Mouse (Mus musculus): Measurements from ENCODE around the gene Zdhhc16. TPM values are rescaled to one million over a fixed set of nuclear protein-coding genes. Genes with fewer than 3 reads are reported as not detected.

Gene Zdhhc16
- polyA plus RNA-seq, 1 experiment: 70.0 TPM

DNA sequence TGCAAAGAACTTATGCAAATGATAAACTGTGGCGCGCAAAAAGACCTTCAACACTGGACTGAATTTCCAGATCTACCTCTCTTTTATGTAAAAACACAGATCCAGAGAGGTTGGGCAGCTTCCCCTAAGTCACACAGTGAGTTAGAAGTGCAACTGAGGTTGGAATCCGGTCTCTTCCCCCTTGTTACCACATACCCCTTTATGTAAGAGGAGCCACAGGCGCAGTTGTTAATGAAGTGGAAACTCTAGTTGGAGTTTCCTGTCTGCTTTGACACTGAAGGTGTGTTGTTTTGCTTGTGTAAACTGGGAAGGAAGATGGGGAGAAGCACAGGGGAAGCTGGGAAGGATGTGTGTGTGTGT, 49.5 kb downstream of the Zdhhc16 start:
- no peaks in the 10 kb centered on the region for H3K4me1 ChIP-seq (ENCODE audit: control insufficient read depth, insufficient read depth, low read length)
- H3K27ac ChIP-seq (ENCODE audit: insufficient read depth, low read length): no peak overlapping the region
- TF ChIP-seq CTCF (IDR thresholded peaks at IDR 0.05; ENCODE audit: extremely low read depth, insufficient read depth, low read length): no peak
- no peak for TF ChIP-seq POLR2A (IDR thresholded peaks at IDR 0.05; ENCODE audit: extremely low read depth, insufficient read depth, low read length)
- peak overlapping the region; percentile 84 for H3K4me3 ChIP-seq (ENCODE audit: insufficient read depth, low read length)

DNA sequence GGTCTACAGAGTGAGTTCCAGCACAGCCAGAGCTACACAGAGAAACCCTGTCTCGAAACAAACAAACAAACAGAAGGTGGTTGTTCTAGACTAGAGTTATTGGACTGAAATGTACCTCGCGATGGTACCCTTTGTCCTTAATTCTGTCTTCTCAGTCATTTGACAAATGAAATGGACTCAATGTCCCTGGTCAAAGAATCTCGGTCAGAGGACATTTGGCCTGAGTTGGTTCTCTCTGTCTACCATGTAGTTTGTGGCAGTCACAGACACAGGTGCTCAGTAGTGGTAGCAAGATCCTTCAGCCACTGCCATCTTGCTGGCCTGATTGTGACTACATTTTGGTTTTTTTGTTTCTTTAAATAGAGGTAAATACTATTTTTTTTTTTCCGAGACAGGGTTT, 52.7 kb downstream of the Zdhhc16 start:
- Histone ChIP-seq H3K4me1 (ENCODE audit: control insufficient read depth, insufficient read depth, low read length) (no peaks in the 10 kb centered on the region), H3K4me3 (ENCODE audit: insufficient read depth, low read length) (no peak overlapping the region), H3K27ac (ENCODE audit: insufficient read depth, low read length) (no peak overlapping the region)
- no peak for TF ChIP-seq POLR2A (IDR thresholded peaks at IDR 0.05; ENCODE audit: extremely low read depth, insufficient read depth, low read length)
- TF ChIP-seq CTCF (IDR thresholded peaks at IDR 0.05; ENCODE audit: extremely low read depth, insufficient read depth, low read length): no peak

DNA sequence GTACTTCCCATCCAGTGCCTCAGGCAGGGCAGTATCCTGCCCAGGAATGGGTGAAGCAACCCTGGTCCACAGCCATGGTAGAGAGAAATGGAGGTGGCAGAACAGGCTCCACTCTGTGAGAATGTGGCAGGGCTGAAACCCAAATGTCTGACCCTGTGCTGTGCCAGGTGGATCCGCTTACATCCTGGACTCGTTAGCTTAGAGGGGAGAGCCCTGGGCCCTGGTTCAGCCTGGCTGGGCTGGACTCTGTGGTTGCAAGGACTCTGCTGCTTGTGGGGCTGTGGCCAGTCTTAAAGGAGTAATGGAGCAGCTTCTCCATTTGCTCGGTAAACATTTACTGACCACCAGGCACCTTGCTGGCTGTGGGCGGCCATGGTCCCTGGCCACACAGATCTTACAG, 53.9 kb downstream of the Zdhhc16 start:
- no peak overlapping the region for H3K4me3 ChIP-seq (ENCODE audit: insufficient read depth, low read length)
- no peak overlapping the region for H3K27ac ChIP-seq (ENCODE audit: insufficient read depth, low read length)
- TF ChIP-seq CTCF (IDR thresholded peaks at IDR 0.05; ENCODE audit: extremely low read depth, insufficient read depth, low read length) (no peak), POLR2A (IDR thresholded peaks at IDR 0.05; ENCODE audit: extremely low read depth, insufficient read depth, low read length) (no peak)
- peaks cover under 1% of the 10 kb centered on the region; the same call in 1 of the 2 replicates for H3K4me1 ChIP-seq (ENCODE audit: control insufficient read depth, insufficient read depth, low read length)

DNA sequence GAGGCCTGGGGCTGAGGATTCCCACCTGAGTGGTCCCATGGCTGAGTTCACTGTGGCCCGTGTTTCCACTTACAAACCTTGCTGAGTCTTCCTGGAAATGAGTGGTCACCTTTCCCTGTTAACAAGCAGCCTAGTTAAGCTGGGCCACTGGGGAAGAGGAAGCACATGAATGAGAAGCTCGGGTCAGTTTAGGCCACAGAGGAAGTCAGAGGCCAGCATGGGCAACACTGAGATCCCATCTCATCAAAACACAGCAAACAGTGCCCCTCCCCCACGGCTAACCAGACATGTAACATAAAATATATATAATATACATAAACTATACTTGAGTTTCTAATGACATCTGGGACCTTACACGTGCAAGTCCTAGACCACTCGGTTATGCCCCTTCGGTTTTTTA, 56.5 kb downstream of the Zdhhc16 start:
- Histone ChIP-seq H3K4me3 (ENCODE audit: insufficient read depth, low read length) (no peak overlapping the region), H3K4me1 (ENCODE audit: control insufficient read depth, insufficient read depth, low read length) (peaks cover 2% of the 10 kb centered on the region; the same call in 1 of the 2 replicates), H3K27ac (ENCODE audit: insufficient read depth, low read length) (no peak overlapping the region)
- TF ChIP-seq CTCF (IDR thresholded peaks at IDR 0.05; ENCODE audit: extremely low read depth, insufficient read depth, low read length): no peak
- TF ChIP-seq POLR2A (IDR thresholded peaks at IDR 0.05; ENCODE audit: extremely low read depth, insufficient read depth, low read length): no peak

- no peak overlapping the region for H3K27ac ChIP-seq (ENCODE audit: insufficient read depth, low read length)
- peaks cover 2% of the 10 kb centered on the region; the same call in 1 of the 2 replicates for H3K4me1 ChIP-seq (ENCODE audit: control insufficient read depth, insufficient read depth, low read length)
- TF ChIP-seq CTCF (IDR thresholded peaks at IDR 0.05; ENCODE audit: extremely low read depth, insufficient read depth, low read length) (no peak), POLR2A (IDR thresholded peaks at IDR 0.05; ENCODE audit: extremely low read depth, insufficient read depth, low read length) (no peak)
- H3K4me3 ChIP-seq (ENCODE audit: insufficient read depth, low read length): no peak overlapping the region
These were observed 58.7 kb downstream of the Zdhhc16 start for GRCm38 (mm10) chr19:41991926-41992477.

- TF ChIP-seq CTCF (IDR thresholded peaks at IDR 0.05; ENCODE audit: extremely low read depth, insufficient read depth, low read length) (no peak), POLR2A (IDR thresholded peaks at IDR 0.05; ENCODE audit: extremely low read depth, insufficient read depth, low read length) (no peak)
- H3K4me3 ChIP-seq (ENCODE audit: insufficient read depth, low read length): no peak overlapping the region
- H3K4me1 ChIP-seq (ENCODE audit: control insufficient read depth, insufficient read depth, low read length): peaks cover 2% of the 10 kb centered on the region; the same call in 1 of the 2 replicates
- no peak overlapping the region for H3K27ac ChIP-seq (ENCODE audit: insufficient read depth, low read length)
These were observed 59.7 kb downstream of the Zdhhc16 start for GRCm38 (mm10) chr19:41992971-41993370.

DNA sequence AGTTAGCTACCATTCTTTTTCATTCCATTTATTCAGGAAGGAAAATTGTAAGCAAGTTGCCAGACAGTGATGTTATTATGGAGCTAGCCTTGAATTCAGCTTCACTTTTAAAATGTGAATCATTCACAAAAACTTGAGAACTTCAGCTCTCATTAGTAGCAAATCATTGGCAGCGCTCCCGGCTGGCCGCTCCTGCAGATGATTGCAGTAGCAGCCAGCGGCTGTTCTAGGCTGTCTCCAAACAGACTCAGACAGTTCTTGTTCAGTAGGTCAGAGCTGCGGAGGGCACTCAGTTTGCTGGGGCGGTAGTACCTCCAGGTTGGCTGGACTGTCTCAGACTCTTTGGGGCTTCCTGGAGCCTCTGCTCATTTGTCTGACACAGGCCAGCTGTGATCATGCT, 60.2 kb downstream of the Zdhhc16 start:
- no peak for TF ChIP-seq POLR2A (IDR thresholded peaks at IDR 0.05; ENCODE audit: extremely low read depth, insufficient read depth, low read length)
- no peak for TF ChIP-seq CTCF (IDR thresholded peaks at IDR 0.05; ENCODE audit: extremely low read depth, insufficient read depth, low read length)
- Histone ChIP-seq H3K27ac (ENCODE audit: insufficient read depth, low read length) (no peak overlapping the region), H3K4me1 (ENCODE audit: control insufficient read depth, insufficient read depth, low read length) (peaks cover 2% of the 10 kb centered on the region; the same call in 1 of the 2 replicates), H3K4me3 (ENCODE audit: insufficient read depth, low read length) (no peak overlapping the region)

Other genes with a start within 250 kb of the Zdhhc16 start
- gene Slit1, start 189.8 kb upstream of the Zdhhc16 start, polyA plus RNA-seq (2012; rRNA removed): 20.3 and 29.9 TPM in 2 replicates
- 2.7 and 3.0 TPM in 2 replicates for gene Arhgap19, start 131.4 kb upstream of the Zdhhc16 start, polyA plus RNA-seq (2012; rRNA removed)
- gene Frat1, start 103.5 kb upstream of the Zdhhc16 start, polyA plus RNA-seq (2012; rRNA removed): 9.3 and 10.5 TPM in 2 replicates
- 5.8 and 6.2 TPM in 2 replicates for gene Frat2, start 85.3 kb upstream of the Zdhhc16 start, polyA plus RNA-seq (2012; rRNA removed)
- gene Rrp12, start 37.3 kb upstream of the Zdhhc16 start, polyA plus RNA-seq (2012; rRNA removed): 18.6 and 18.9 TPM in 2 replicates
- gene Pgam1, start 21.6 kb upstream of the Zdhhc16 start, polyA plus RNA-seq (2012; rRNA removed): 738 and 764 TPM in 2 replicates
- 27.8 and 28.6 TPM in 2 replicates for gene Exosc1, start 57 bp upstream of the Zdhhc16 start, polyA plus RNA-seq (2012; rRNA removed)
- 44.3 and 52.0 TPM in 2 replicates for gene Mms19, start 47.7 kb downstream of the Zdhhc16 start, polyA plus RNA-seq (2012; rRNA removed)
- gene Ubtd1, start 48.3 kb downstream of the Zdhhc16 start, polyA plus RNA-seq (2012; rRNA removed): 14.9 and 17.4 TPM in 2 replicates
- 0.33 and 0.45 TPM in 2 replicates for gene Ankrd2, start 102.5 kb downstream of the Zdhhc16 start, polyA plus RNA-seq (2012; rRNA removed)
- gene Hoga1, start 112.1 kb downstream of the Zdhhc16 start, polyA plus RNA-seq (2012; rRNA removed): 1.4 and 1.9 TPM in 2 replicates
- 0.08 and 0.13 TPM in 2 replicates for gene 4933411K16Rik, start 118.8 kb downstream of the Zdhhc16 start, polyA plus RNA-seq (2012; rRNA removed)
- 84.2 and 91.9 TPM in 2 replicates for gene Morn4, start 152.9 kb downstream of the Zdhhc16 start, polyA plus RNA-seq (2012; rRNA removed)
- 56.8 and 57.0 TPM in 2 replicates for gene Pi4k2a, start 157.0 kb downstream of the Zdhhc16 start, polyA plus RNA-seq (2012; rRNA removed)
- gene Avpi1, start 195.6 kb downstream of the Zdhhc16 start, polyA plus RNA-seq (2012; rRNA removed): 36.3 and 41.1 TPM in 2 replicates
- 14.4 and 16.8 TPM in 2 replicates for gene Marveld1, start 213.9 kb downstream of the Zdhhc16 start, polyA plus RNA-seq (2012; rRNA removed)
- 107 and 126 TPM in 2 replicates for gene Zfyve27, start 230.5 kb downstream of the Zdhhc16 start, polyA plus RNA-seq (2012; rRNA removed)